Mouse (Mus musculus): Measurements from ENCODE around the gene Cct7.

Cct7 gene

GRCm38 (mm10) chr6:85452816-85453215, 1.5 kb downstream of the Cct7 start:
- DNase-seq (ENCODE audit: low spot score), result no peak

DNA sequence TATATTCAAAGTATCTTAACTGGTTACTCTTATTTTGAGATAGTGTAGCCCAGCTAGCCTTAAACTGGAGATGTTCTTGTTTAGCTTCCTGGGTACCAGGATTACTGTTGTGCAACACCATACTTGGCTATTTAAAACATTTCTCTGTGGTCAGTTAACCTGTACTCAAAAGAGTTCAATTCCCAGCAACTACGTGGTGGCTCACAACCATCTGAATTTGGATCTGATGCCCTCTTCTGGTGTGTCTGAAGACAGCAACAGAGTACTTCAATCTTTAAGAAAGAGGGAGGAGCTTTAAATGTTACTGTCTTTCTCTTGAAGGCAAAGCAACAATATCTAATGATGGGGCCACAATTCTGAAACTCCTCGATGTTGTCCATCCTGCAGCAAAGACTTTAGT, 8.3 kb downstream of the Cct7 start:
- DNase-seq (ENCODE audit: low spot score), result no peak

DNA sequence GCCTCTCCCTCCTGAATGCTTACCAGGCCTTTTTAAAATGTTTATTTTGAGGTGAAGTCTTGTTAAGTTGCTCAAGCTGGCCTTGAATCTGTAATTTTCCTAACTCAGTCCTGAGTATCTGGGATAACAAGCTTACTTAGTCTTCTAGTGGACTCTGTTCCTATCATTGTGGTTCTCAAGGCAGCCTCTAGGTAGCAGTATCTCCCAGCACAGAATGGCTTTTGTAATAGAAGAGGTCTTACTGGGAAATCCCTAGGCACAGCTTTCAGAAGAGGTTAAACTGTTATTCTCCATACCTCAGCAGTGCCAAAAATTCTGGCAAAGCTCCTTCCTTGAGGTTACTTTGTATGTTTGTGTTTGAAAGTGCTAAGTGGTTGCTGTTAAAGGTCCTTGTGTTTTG, 14.1 kb downstream of the Cct7 start:
- no peak for DNase-seq (ENCODE audit: low spot score)

- DNase-seq (ENCODE audit: low spot score), result no peak
Measured at GRCm38 (mm10) chr6:85469660-85470430, 18.5 kb downstream of the Cct7 start.

- DNase-seq (ENCODE audit: low spot score), result no peak
Measured at GRCm38 (mm10) chr6:85471962-85472361, 20.6 kb downstream of the Cct7 start.

- DNase-seq (ENCODE audit: low spot score), result no peak
Measured at GRCm38 (mm10) chr6:85472542-85472941, 21.2 kb downstream of the Cct7 start.

DNA sequence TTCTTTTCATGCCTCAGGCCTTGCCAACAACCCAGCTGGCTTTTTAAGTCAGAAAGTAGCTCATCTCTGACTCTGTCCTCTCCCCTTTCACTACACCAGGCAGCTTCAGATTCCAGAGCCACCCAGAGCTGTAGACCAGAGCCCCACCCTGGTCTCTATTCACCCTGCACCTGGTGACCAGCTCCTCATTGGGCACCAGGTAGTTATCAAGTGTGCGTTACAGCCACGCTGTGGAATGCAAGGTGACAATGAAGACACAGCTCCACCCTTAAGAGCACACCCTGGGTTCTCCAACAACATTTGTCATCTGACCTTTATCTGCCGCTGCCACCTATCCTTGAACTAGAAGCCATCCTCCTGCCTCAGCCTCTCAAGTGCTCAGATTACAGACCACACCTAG, 24.3 kb downstream of the Cct7 start:
- DNase-seq (ENCODE audit: low spot score), result no peak

GRCm38 (mm10) chr6:85477366-85477917, 26.1 kb downstream of the Cct7 start:
- DNase-seq (ENCODE audit: low spot score), result no peak

GRCm38 (mm10) chr6:85478416-85478815, 27.1 kb downstream of the Cct7 start:
- no peak for DNase-seq (ENCODE audit: low spot score)

DNA sequence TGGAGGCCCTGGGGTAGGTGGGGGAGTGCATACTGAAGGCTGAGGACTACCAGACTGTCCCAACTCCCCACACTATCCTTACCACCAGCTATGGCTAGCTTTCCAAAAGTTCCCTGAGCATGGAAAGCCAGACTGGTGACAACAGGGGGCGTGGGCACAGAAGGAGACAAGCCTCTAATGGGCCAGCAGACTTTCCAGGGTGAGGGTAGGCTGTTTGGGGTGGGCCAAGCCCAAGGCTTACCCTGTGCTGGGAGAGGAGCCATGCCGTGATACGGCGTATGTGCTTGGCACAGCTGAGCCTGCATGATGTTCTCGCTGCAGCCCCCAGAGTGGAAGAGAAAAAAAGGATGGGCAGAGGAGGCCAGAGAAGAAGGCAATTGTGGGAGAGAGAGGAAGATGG, 28.7 kb downstream of the Cct7 start:
- no peak for DNase-seq (ENCODE audit: low spot score)

- no peak for DNase-seq (ENCODE audit: low spot score)
Measured at GRCm38 (mm10) chr6:85480685-85481084, 29.4 kb downstream of the Cct7 start.

DNA sequence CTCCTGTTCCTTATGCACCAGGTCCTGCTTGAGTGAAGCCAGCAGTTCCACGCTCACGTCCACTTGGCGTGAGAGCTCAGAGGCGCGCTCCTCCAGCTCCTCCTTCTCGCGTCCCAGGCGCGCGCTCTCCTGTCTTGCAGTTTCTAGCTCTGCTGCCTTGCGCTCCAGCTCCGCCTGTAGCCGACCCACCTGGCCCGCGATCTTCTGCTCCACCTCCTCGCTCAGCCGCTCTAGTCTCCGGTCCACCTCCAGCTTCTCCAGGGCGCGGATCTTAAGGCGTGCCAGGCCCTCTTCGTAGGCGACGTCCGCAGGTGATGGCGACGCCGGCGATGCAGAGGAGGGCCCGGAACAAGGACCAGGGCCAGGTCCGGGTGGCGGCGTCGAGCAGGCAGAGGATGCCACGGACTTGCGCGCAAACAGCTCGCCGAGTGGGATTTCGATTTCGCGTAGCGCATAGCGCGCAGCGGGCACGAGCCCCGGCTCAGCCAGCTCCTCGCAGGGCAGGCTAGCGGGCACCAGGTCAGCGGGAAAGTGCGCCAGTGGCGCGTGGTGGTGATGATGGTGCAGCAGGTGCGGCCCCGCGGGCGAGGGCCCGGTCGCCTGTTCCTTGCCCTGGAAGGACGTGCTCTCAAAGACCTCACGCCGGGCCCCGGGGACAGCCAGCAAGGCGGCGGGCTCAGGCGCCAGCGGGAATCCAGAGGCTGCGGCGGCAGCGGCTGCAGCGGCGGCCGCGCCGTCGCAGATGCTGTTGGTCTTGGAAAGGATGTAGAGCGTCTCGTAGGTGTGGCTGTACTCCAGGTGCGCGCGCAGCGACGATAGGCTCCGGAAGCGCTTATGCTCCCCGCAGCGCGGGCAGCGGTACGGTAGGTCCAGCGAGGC, 32.8 kb downstream of the Cct7 start:
- DNase-seq (ENCODE audit: low spot score), result no peak

DNA sequence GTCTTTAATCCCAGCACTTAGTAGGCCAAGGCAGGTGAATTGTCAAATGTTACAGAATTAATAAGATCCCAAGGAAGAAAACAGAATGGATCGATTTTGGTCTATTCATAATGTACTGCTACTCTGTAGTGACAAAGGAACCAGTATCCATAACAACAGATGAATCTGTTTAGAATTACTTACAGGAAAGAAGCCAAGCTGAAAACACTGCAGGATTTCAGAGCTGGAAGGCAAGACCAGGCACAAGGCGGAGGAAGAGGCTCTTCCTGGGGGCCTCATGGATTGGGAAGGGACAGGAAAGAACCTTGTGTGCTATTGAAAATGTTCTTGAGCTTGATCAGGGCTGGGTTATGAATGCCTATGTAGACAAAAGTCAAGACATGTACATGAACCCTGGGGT, 34.4 kb downstream of the Cct7 start:
- DNase-seq (ENCODE audit: low spot score), result no peak

- no peak for DNase-seq (ENCODE audit: low spot score)
Measured at GRCm38 (mm10) chr6:85488510-85488909, 37.2 kb downstream of the Cct7 start.

DNA sequence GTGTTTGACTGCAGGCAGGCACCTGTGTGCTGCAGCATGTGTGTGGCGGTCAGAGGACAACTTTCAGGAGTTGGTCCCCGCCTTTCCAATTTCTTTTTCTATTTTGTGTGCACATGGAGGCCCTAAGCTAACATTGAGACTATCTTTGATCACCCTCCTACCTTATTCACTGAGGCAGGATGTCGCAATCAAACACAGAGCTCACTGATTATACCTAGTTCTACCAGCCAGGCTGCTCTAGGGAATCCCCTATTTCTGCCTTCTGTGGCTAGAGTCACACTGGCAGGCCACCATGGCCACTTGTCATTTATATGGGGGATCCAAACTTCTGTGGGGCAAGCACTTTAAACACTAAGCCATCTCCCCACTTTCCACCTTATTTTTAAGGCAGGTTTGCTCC, 38.4 kb downstream of the Cct7 start:
- DNase-seq (ENCODE audit: low spot score), result no peak

DNA sequence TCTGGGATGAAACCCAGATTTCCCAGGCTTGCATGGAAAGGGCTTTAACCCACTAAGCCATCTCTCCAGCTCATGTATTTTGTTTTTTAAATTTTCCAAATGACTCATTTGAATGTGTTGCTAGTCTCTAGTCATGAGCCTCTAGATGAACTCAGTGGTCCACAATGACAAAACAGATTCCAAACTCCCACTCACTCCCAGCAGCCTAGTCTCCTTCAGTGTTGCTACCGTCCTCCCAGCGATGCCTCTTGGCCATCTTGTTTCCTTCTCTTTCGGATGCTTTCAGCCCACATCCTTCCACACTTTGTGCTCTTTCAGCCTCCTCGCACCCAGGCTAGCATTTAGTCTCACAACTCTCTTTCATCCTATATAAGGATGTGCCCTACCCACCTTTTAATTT, 38.9 kb downstream of the Cct7 start:
- no peak for DNase-seq (ENCODE audit: low spot score)

DNA sequence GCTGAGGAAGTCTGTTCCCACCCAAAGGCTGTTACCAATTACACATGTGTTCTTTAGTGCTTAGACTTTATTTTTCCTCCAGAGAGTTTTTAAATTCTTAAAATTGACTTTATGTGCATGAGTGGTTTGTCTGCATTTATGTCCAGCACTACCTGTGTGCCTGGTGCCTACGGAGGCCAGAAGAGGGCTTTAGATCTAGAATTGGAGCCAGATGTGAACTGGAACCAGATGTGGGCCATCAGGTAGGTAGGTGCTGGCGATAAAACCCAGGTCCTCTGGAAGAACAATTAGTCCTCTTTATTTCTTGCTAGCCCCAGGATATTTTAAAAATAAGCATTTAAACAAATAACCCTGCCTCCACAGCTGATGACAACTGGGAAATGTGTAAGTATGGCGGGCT, 40.3 kb downstream of the Cct7 start:
- DNase-seq (ENCODE audit: low spot score), result no peak

- no peak for DNase-seq (ENCODE audit: low spot score)
Measured at GRCm38 (mm10) chr6:85496976-85497375, 45.7 kb downstream of the Cct7 start.

GRCm38 (mm10) chr6:85498147-85498546, 46.8 kb downstream of the Cct7 start:
- no peak for DNase-seq (ENCODE audit: low spot score)

DNA sequence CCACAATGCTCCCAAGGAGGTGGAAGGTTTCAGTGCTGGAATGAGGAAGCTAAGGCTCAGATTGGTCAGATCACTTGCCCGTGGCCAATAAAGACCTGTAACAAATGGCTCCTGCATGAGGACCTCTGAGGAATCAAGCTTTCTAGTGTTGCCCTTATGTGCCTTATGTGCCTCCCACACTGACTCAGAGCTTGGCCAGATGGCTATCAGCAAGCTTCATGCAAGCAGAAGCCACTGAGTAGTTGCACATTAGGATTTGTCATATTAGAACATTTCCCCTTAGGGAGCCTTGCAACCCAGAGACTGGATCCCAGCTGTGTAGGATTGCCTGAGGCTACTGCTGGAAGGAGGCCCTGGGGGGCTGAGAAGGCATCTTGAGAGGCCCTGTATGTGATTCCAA, 49.1 kb downstream of the Cct7 start:
- no peak for DNase-seq (ENCODE audit: low spot score)

GRCm38 (mm10) chr6:85501571-85502102, 50.3 kb downstream of the Cct7 start:
- DNase-seq (ENCODE audit: low spot score), result no peak

GRCm38 (mm10) chr6:85502103-85502910, 51.0 kb downstream of the Cct7 start:
- no peak for DNase-seq (ENCODE audit: low spot score)

Data from yolk sac, embryonic 10.5 days (tissue).